Mouse (Mus musculus) embryonic facial prominence, embryonic 11.5 days (tissue): ENCODE data around the gene Scpep1. TPM values are rescaled to one million over a fixed set of nuclear protein-coding genes. Genes with fewer than 3 reads are reported as not detected.
A peak's percentile ranks its signal among the peaks of the same experiment; 100 is the strongest.
"Not testable (repeated sequence)": the region's sequence is repeated elsewhere in the genome, so short reads cannot be mapped to it uniquely, and the experiment has no call there.

ENCODE experiments used
- ATAC-seq: fragments of 200-750 bp; cut with Nextera tagmentation; replicated peaks from 2 replicates; pipeline ENCODE4 v1.8.0; 2017; ENCODE audit warnings: low read depth; ENCODE audit not compliant: insufficient number of reproducible peaks, low FRiP score, low TSS enrichment
- DNase-seq: peaks from one replicate; pipeline ENCODE4 v3.0.0-alpha.2; 2015; ENCODE audit warnings: low spot score
- H3K27ac ChIP-seq: fragments of 300-500 bp; sonication (generic); replicated peaks from 2 replicates; pipeline ENCODE4 v1.5.1; 2014; ENCODE audit warnings: mild to moderate bottlenecking, low read depth, low read length, control low read depth
- H3K27me3 ChIP-seq: fragments of 300-500 bp; sonication (generic); 2 replicates; pipeline ENCODE4 v1.6.1; 2014; ENCODE audit warnings: mild to moderate bottlenecking, low read length, moderate library complexity, mixed read lengths; ENCODE audit not compliant: control insufficient read depth, insufficient read depth
- H3K36me3 ChIP-seq: fragments of 300-500 bp; sonication (generic); replicated peaks from 2 replicates; pipeline ENCODE4 v1.6.1; 2014; ENCODE audit warnings: low read depth, mild to moderate bottlenecking, low read length, moderate library complexity, mixed read lengths; ENCODE audit not compliant: control insufficient read depth, insufficient read depth
- H3K4me1 ChIP-seq: fragments of 300-500 bp; sonication (generic); 2 replicates; pipeline ENCODE4 v1.6.1; 2014; ENCODE audit warnings: low read length, mixed read lengths; ENCODE audit not compliant: control insufficient read depth, insufficient read depth
- H3K4me2 ChIP-seq: fragments of 300-500 bp; sonication (generic); 2 replicates; pipeline ENCODE4 v1.6.1; 2014; ENCODE audit warnings: low read depth, mild to moderate bottlenecking, control low read depth, low read length, moderate library complexity
- H3K4me3 ChIP-seq: fragments of 300-500 bp; sonication (generic); 2 replicates; pipeline ENCODE4 v1.5.1; 2014; ENCODE audit warnings: low read depth, low read length, control low read depth
- H3K9ac ChIP-seq: fragments of 300-500 bp; sonication (generic); replicated peaks from 2 replicates; pipeline ENCODE4 v1.6.1; 2014; ENCODE audit warnings: mild to moderate bottlenecking, control low read depth, low read length
- H3K9me3 ChIP-seq: fragments of 300-500 bp; sonication (generic); replicated peaks from 2 replicates; pipeline ENCODE4 v1.6.1; 2016; ENCODE audit warnings: mild to moderate bottlenecking, low read length, inconsistent platforms, mixed read lengths; ENCODE audit not compliant: control insufficient read depth
- WGBS: fragments of 180-500 bp; shearing (Covaris S2); extraction: QIAGEN DNeasy Blood & Tissue Kit; methylation state at CpG from one replicate; pipeline ENCODE4 v1.1.7; 2014; 5-methylcytosine and 5-hydroxymethylcytosine counted together
- polyA plus RNA-seq: library from polyadenylated mRNA; unstranded; fragments of >200 nt; fragmentation: Nextera tagmentation; extraction: Ambion mirVana; gene quantifications from 2 replicates; pipeline ENCODE4 v1.2.1, GENCODE M21; 2014

Gene Scpep1
- polyA plus RNA-seq, 1 experiment from 2014 or later: 84.3 TPM

GRCm38 (mm10) chr11:88998974-88999722, 43.9 kb upstream of the Scpep1 start, which contains the start of gene Trim25:
Trim25 (plus strand) TSS chr11:88999376.
- Histone ChIP-seq H3K4me3 (peak within 1 kb of the TSS; percentile 40), H3K4me1 (no peaks in the 10 kb centered on the region), H3K9me3 (no peaks in the 10 kb centered on the region), H3K9ac (peak within 1 kb of the TSS; percentile 53), H3K27ac (0 out of 2 replicates have a peak within 1 kb of the TSS, but pooled peaks have one; percentile 8), H3K27me3 (peaks cover 13% of the 10 kb centered on the region), H3K36me3 (no peaks in the 10 kb centered on the region), H3K4me2 (peak within 1 kb of the TSS; percentile 59)
- 2% methylated on average over 48 of the region's 48 CpGs for WGBS
- DNase-seq (peak; percentile 77), ATAC-seq (peak; percentile 48; the same call in 1 of the 2 replicates)

GRCm38 (mm10) chr11:88998406-88998805, 43.1 kb upstream of the Scpep1 start:
- DNase-seq: no peak
- Histone ChIP-seq H3K4me1 (no peaks in the 10 kb centered on the region), H3K4me3 (no peak overlapping the region), H3K9ac (no peak overlapping the region), H3K27me3 (peaks cover 13% of the 10 kb centered on the region), H3K27ac (no peak overlapping the region), H3K36me3 (no peaks in the 10 kb centered on the region), H3K4me2 (no peak overlapping the region), H3K9me3 (no peaks in the 10 kb centered on the region)
- ATAC-seq: no peak
- WGBS: 11% methylated on average over 3 of the region's 3 CpGs

- not testable (repeated sequence) for H3K4me1 ChIP-seq, H3K36me3 ChIP-seq, H3K9me3 ChIP-seq, H3K27ac ChIP-seq, DNase-seq, H3K4me2 ChIP-seq, ATAC-seq, H3K9ac ChIP-seq, H3K4me3 ChIP-seq
- H3K27me3 ChIP-seq: peaks cover 13% of the 10 kb centered on the region
- 89% methylated on average over 5 of the region's 5 CpGs for WGBS
Observed at GRCm38 (mm10) chr11:88997343-88997742, 42.1 kb upstream of the Scpep1 start.

GRCm38 (mm10) chr11:88996427-88996826, 41.2 kb upstream of the Scpep1 start:
- no peak for ATAC-seq
- H3K4me1 ChIP-seq: no peaks in the 10 kb centered on the region
- no peaks in the 10 kb centered on the region for H3K36me3 ChIP-seq
- no peak overlapping the region for H3K4me3 ChIP-seq
- H3K4me2 ChIP-seq: no peak overlapping the region
- H3K27me3 ChIP-seq: peaks cover 13% of the 10 kb centered on the region
- H3K9ac ChIP-seq: no peak overlapping the region
- DNase-seq: no peak
- H3K9me3 ChIP-seq: no peaks in the 10 kb centered on the region
- 71% methylated on average over 7 of the region's 7 CpGs for WGBS
- no peak overlapping the region for H3K27ac ChIP-seq

GRCm38 (mm10) chr11:88995616-88996015, 40.4 kb upstream of the Scpep1 start:
- no peak for ATAC-seq
- H3K27me3 ChIP-seq: peaks cover 13% of the 10 kb centered on the region

GRCm38 (mm10) chr11:88994492-88994891, 39.2 kb upstream of the Scpep1 start:
- H3K4me2 ChIP-seq: no peak overlapping the region
- ATAC-seq (no peak), DNase-seq (no peak)
- no peaks in the 10 kb centered on the region for H3K4me1 ChIP-seq
- no peak overlapping the region for H3K4me3 ChIP-seq
- H3K36me3 ChIP-seq: no peaks in the 10 kb centered on the region
- no peak overlapping the region for H3K27ac ChIP-seq
- WGBS: 89% methylated on average over 7 of the region's 7 CpGs
- peaks cover 7% of the 10 kb centered on the region for H3K27me3 ChIP-seq
- H3K9me3 ChIP-seq: no peaks in the 10 kb centered on the region
- no peak overlapping the region for H3K9ac ChIP-seq

More at GRCm38 (mm10) chr11:88995616-88996015, 40.4 kb upstream of the Scpep1 start:
- 93% methylated on average over 2 of the region's 2 CpGs for WGBS
- H3K9ac ChIP-seq: no peak overlapping the region
- DNase-seq: no peak
- H3K9me3 ChIP-seq: no peaks in the 10 kb centered on the region
- H3K4me3 ChIP-seq: no peak overlapping the region
- no peaks in the 10 kb centered on the region for H3K4me1 ChIP-seq
- H3K36me3 ChIP-seq: no peaks in the 10 kb centered on the region
- no peak overlapping the region for H3K27ac ChIP-seq
- no peak overlapping the region for H3K4me2 ChIP-seq

GRCm38 (mm10) chr11:88993625-88994024, 38.4 kb upstream of the Scpep1 start:
- Histone ChIP-seq H3K9ac (no peak overlapping the region), H3K4me3 (no peak overlapping the region), H3K9me3 (no peaks in the 10 kb centered on the region), H3K4me2 (no peak overlapping the region), H3K27me3 (no peaks in the 10 kb centered on the region), H3K36me3 (no peaks in the 10 kb centered on the region), H3K27ac (no peak overlapping the region), H3K4me1 (no peaks in the 10 kb centered on the region)
- DNase-seq: peak; percentile 67
- no peak for ATAC-seq
- WGBS: 12% methylated on average over 5 of the region's 5 CpGs

- Histone ChIP-seq H3K27me3 (no peaks in the 10 kb centered on the region), H3K9ac (no peak overlapping the region), H3K27ac (no peak overlapping the region), H3K4me1 (no peaks in the 10 kb centered on the region), H3K36me3 (no peaks in the 10 kb centered on the region), H3K4me3 (no peak overlapping the region), H3K9me3 (no peaks in the 10 kb centered on the region), H3K4me2 (no peak overlapping the region)
- ATAC-seq (no peak), DNase-seq (no peak)
- 62% methylated on average over 7 of the region's 7 CpGs for WGBS
Observed at GRCm38 (mm10) chr11:88993186-88993585, 37.9 kb upstream of the Scpep1 start.
